Mouse (Mus musculus) ES-E14 (cell line): ENCODE measurements at regions not wholly inside any gene's neighbourhood (a gene's known extent, or its start where the extent isn't known, plus 50 kb on each side); places are given as distances from the start of the nearest gene placed in this dataset.

ENCODE experiments used
- CHD2 ChIP-seq: IDR thresholded peaks from 2 replicates; pipeline ENCODE4 v1.6.1; 2014; ENCODE audit warnings: mild to moderate bottlenecking, low read depth, low read length, inconsistent platforms
- HCFC1 ChIP-seq: IDR thresholded peaks from 2 replicates; pipeline ENCODE4 v1.6.1; 2012; ENCODE audit warnings: low read length, inconsistent platforms, borderline replicate concordance; ENCODE audit not compliant: insufficient read depth
- MAFK ChIP-seq: IDR thresholded peaks from 2 replicates; pipeline ENCODE4 v1.6.1; 2014; ENCODE audit warnings: mild to moderate bottlenecking, low read depth, low read length, inconsistent platforms; ENCODE audit not compliant: insufficient read depth
- ZC3H11A ChIP-seq: IDR thresholded peaks from 2 replicates; pipeline ENCODE4 v1.6.1; 2012; ENCODE audit warnings: low read depth, mild to moderate bottlenecking, inconsistent platforms, low read length, borderline replicate concordance
- ZNF384 ChIP-seq: IDR thresholded peaks from 2 replicates; pipeline ENCODE4 v1.6.1; 2012; ENCODE audit warnings: low read depth, low read length, inconsistent platforms

DNA sequence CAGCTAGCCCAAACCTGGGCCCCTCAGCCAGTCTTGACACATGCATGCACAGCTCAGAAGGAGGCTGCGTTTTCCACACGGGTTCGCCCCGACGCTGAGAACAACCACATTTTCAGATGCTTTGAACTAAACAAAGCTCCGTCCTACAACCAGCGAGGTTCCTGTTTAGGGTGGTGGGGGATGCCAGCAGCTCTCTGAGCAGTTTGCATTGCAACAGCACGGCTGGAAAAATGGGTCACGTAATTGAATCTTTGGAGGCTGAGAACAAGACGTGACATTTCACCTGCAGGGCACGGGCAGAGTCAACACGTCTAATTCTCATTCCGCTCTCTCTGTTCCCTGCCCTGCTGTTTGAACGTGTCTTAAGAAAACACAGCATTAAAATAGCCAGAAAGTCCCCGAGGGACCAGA lies 119.2 kb downstream of the Syk start:
- TF ChIP-seq HCFC1 = no peak
- TF ChIP-seq MAFK = no peak
- no peak for TF ChIP-seq ZC3H11A
- TF ChIP-seq CHD2 = no peak
- no peak for TF ChIP-seq ZNF384
